Mouse (Mus musculus): ENCODE results near the gene Rfx7.

The Rfx7 gene

GRCm38 (mm10) chr9:72537086-72537485 lies 5.0 kb downstream of the Rfx7 start:
- in situ Hi-C loops (cut with MboI, MseI), result loop anchor here (10.0 kb wide), 1 partner anchor 82 kb away; no protein-coding TSS in a partner anchor

DNA sequence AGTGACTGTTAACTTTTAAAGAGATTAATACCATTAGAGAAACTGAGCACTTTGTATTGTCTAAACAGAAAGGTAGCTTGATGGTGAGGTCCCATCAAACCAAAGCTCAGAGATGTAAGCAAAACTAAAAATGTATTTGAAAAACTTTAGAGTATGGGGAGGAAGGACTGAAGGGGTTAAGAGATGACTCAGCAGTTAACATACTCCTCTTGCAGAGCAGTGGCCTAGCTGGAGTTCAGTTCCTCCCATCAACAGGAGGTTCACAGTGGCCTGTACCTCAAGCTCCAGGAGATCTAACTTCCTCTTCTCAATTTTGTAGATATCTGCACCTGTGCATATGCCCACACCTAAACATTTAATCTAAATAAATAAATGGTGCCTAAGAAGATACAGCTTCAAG lies 11.6 kb downstream of the Rfx7 start:
- in situ Hi-C loops (cut with MboI, MseI), result no loop called here

DNA sequence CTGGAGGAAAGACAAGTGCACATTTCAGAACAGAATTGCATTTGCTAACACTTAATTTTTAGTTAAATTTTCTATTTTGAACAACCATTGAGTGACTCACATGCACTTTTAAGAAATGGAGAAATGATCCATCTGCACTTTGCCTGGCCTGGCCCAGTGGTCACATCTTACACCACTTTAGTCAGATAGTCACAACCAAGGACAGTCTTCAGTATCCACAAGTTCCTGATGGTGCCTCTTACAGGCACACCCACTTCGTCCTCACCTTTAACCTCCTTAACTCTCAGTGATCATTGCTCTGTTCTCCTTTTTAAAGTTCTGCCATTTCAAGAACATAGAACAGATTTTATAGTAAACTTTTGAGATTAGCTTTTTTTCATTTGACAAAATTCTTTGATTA lies 26.7 kb downstream of the Rfx7 start:
- in situ Hi-C loops (cut with MboI, MseI), result no loop called here

DNA sequence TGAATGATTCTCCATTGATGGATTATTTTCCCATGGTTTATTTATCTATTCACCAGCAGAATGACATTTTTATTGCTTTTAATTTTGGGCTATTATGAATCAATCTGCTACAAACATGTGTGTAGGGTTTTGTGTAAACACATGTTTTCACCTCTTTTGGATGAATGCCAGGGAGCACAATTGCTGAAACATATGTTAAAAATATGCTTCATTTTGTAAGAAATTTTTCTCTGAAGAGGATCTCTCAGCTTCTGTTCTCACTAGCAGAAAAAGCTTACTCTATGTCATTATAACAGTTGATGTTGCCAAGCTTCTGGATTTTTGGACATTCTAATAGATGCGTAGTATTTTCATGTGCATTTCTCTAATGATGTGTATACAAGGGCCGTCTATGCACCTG lies 28.3 kb downstream of the Rfx7 start:
- in situ Hi-C loops (cut with MboI, MseI), result no loop called here

- in situ Hi-C loops (cut with MboI, MseI), result no loop called here
These were observed 31.2 kb downstream of the Rfx7 start for GRCm38 (mm10) chr9:72563277-72563676.

DNA sequence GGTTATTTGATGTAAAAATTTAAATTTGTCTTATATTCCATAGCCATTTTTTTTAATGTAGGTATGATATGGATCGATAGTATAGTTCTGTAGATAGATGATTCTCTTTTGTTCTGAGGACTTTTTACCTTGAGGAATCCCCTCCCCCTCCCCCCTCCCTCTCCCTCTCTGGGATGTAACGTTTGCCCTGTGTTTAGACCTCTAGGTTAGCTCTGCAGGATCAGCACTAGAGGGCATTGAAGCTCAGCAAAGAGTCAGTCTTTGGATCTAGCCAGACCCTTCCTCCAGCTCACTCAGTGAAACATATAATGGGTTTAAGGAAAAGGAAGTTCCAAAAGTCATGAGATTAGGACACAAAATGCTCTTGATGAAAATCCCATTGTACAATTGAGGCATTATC lies 35.1 kb downstream of the Rfx7 start:
- in situ Hi-C loops (cut with MboI, MseI), result no loop called here

DNA sequence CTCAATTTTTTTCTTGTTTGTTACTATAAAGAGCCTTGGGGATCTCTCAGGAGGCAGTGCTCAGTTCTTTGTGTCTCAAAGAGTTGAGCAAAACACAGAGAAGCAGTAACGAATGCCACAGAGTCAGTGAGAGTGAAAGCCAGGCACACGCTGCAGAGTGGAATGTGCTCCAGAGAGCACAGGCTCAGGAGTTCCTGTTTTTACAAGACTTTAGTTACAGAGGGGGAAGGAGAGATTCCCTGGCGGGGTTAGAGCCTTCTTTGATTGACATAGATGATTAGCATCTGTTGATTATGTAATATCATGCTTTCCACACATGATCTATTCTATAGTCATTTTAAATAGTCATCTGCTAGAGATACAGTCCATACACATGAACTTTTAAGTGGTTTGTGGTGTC lies 48.2 kb downstream of the Rfx7 start:
- in situ Hi-C loops (cut with MboI, MseI), result no loop called here

GRCm38 (mm10) chr9:72590861-72591260 lies 58.8 kb downstream of the Rfx7 start:
- in situ Hi-C loops (cut with MboI, MseI), result loop anchor here (5.0 kb wide), 1 partner anchor 69 kb away; no protein-coding TSS in a partner anchor

GRCm38 (mm10) chr9:72592016-72592415 lies 60.0 kb downstream of the Rfx7 start:
- in situ Hi-C loops (cut with MboI, MseI), result loop anchor here (5.0 kb wide), 1 partner anchor 70 kb away; no protein-coding TSS in a partner anchor

DNA sequence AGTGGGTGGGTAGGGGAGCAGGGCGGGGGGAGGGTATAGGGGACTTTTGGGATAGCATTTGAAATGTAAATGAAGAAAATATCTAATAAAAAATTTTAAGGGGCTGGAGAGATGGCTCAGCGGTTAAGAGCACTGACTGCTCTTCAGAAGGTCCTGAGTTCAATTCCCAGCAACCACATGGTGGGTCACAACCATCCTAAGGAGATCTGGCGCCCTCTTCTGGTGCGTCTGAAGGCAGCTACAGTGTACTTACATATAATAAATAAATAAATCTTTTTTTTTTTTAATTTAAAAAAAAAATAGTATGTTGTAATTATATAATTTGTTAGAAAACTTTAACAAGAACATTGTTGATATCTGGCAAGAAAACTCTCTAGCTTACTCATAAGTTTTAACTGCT lies 62.6 kb downstream of the Rfx7 start:
- in situ Hi-C loops (cut with MboI, MseI), result loop anchor here (5.0 kb wide), 1 partner anchor 72 kb away; no protein-coding TSS in a partner anchor

DNA sequence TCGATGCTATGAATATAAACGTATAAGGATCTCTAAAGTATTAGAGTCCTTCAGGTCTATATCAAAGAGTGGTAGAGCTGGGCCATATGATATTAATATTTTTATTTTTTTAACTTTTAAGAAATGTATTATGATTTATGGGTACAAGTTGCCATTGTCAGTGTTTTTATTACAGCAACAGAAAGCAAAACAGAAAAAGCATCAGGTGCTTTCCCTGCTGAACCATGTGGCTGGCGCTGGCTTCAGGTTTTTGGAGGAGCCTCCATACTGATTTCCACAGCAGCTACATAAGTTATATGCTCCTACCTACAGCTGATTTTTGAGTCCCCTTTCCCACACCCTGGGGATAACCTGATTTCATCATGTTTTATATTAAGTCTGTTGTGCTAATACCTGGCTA lies 68.1 kb downstream of the Rfx7 start:
- in situ Hi-C loops (cut with MboI, MseI), result no loop called here

DNA sequence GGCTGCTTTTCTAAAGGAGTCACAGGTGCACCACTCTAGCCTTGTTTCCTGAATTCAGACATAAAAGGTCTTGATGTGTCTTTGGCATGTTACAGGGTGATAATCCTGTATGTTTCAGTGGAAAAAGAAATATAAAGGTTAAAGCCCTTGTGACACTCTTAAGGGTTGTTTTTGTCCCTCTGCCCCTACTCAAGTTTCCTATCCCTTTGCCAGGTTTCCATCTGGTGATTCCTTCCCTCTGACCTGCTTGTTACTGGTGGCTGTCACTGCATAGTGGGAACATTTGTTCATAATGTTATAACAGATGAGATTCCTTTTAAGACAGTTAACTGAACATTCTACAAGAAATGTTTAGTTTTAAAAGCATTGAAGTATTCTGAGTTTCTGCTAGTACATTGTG lies 77.7 kb downstream of the Rfx7 start:
- in situ Hi-C loops (cut with MboI, MseI), result no loop called here

- in situ Hi-C loops (cut with MboI, MseI), result no loop called here
These were observed 81.8 kb downstream of the Rfx7 start for GRCm38 (mm10) chr9:72613884-72614283.

- in situ Hi-C loops (cut with MboI, MseI), result no loop called here
These were observed 82.9 kb downstream of the Rfx7 start for GRCm38 (mm10) chr9:72614786-72615480.

GRCm38 (mm10) chr9:72618037-72618436 lies 86.0 kb downstream of the Rfx7 start:
- in situ Hi-C loops (cut with MboI, MseI), result no loop called here

- in situ Hi-C loops (cut with MboI, MseI), result no loop called here
These were observed 91.6 kb downstream of the Rfx7 start for GRCm38 (mm10) chr9:72623605-72624004.

DNA sequence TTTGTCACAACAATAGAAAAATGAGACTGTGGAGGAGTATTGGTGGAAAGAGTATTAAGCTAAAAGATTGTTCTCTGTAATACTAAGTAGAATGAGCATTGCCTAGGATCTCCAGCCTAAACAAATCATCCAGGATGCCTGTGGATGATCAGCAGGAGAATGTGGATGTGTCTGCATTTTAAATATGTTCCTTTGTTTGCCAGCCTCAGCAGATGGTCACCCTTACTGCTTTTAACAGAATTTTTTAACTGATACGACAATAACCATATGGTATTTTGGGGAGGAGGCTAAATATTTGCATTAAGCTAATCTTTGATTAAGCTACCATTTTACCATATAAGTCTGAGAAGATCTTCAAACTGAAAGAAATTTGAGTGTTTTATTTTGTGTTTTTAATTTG lies 95.6 kb downstream of the Rfx7 start:
- in situ Hi-C loops (cut with MboI, MseI), result no loop called here

GRCm38 (mm10) chr9:72628591-72628990 lies 96.6 kb downstream of the Rfx7 start:
- in situ Hi-C loops (cut with MboI, MseI), result no loop called here

- in situ Hi-C loops (cut with MboI, MseI), result no loop called here
These were observed 100.2 kb downstream of the Rfx7 start for GRCm38 (mm10) chr9:72632198-72632597.

GRCm38 (mm10) chr9:72635134-72635533 lies 103.1 kb downstream of the Rfx7 start:
- in situ Hi-C loops (cut with MboI, MseI), result no loop called here

DNA sequence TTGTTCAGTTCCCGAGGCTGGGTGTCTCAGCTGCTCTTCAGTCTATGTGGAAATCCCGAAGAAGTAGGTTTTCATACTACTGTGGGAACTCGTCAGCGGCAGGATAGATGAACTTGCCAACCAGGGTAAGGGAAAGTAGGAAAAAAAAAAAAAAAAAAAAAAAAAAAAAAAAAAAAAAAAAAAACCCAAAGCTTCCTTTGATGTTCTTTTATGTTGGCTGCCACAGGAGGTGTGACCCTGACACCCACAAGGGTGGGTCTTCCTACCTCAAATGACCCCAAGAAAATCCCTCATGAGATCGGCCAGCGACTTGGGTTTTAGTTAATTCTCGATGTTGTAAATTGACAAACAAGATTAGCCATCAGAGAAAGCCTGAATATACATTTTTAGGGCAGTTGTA lies 104.5 kb downstream of the Rfx7 start:
- in situ Hi-C loops (cut with MboI, MseI), result no loop called here

DNA sequence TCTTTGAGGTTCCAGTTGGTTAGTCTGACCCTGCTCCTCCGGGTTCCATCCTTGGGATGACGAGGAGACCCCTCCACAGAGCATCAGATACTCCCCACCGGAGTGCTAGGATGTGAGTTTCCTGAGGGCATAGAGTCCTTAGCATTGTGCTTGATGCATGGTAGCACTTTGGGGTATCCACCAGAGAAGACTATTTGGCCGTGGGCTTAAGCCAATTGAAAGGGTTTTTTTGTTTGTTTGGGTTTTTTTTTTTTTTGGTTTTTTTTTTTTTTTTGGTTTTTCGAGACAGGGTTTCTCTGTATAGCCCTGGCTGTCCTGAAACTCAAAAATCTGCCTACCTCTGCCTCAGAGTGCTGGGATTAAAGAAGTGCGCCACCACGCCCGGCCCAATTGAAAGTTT lies 105.2 kb downstream of the Rfx7 start:
- in situ Hi-C loops (cut with MboI, MseI), result no loop called here

- in situ Hi-C loops (cut with MboI, MseI), result no loop called here
These were observed 107.2 kb downstream of the Rfx7 start for GRCm38 (mm10) chr9:72638951-72639842.
